Mouse (Mus musculus) liver, adult 2 months (tissue): Measurements from ENCODE around the gene Nnmt.

ENCODE experiments used
- CTCF ChIP-seq: fragments of 200-500 bp; IDR thresholded peaks from 2 replicates; pipeline ENCODE4 v1.5.1; 2011; ENCODE audit warnings: low read depth, low read length, control low read depth
- POLR2A ChIP-seq: fragments of 200-500 bp; IDR thresholded peaks from 2 replicates; pipeline ENCODE4 v1.6.1; 2011; ENCODE audit warnings: low read length, control low read depth; ENCODE audit not compliant: insufficient read depth; ENCODE audit errors: extremely low read depth

GRCm38 (mm10) chr9:48604226-48604625 is 727 bp downstream of the Nnmt start:
- TF ChIP-seq CTCF (no peak), POLR2A (no peak)
